Mouse (Mus musculus): Measurements from ENCODE around the gene Dnm1l. TPM values are rescaled to one million over a fixed set of nuclear protein-coding genes. Genes with fewer than 3 reads are reported as not detected.
"Not testable (repeated sequence)": the region's sequence is repeated elsewhere in the genome, so short reads cannot be mapped to it uniquely, and the experiment has no call there.

Dnm1l gene
- 61.6 and 64.6 TPM in 2 replicates for polyA plus RNA-seq (2014; fragmentation: Nextera tagmentation; extraction: Ambion mirVana)

DNA sequence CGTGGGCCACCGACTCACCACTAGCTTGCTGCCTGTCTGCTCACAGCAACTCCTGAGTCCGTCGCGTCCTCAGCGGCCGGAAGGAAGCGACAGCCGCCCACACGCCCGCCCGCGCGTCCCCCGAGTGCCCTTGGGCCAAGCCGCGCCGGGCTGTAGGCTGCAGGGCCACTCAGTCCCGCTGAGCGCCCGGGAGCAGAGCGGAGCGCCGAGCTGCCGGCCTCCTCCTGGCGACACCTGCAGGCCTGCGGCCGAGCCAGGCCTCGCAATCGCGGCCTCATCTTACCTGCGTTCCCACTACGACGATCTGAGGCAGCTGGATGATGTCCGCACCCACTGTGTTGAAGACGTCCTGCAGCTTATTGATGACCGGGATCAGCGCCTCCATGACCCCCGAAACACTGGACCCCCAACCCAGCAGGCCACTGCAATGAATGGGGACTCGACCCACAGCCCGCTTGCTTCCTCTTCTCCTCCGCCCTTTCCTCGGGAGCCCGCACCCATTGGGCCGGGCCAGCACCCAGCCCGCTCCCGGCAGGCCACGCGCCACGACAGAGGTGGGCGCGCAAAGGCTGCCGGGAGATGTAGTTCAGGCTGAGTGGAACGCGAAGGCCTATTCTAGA is at the start of gene Dnm1l:
Gene Dnm1l, minus strand, starts transcription at position 479 of the 620 bp plus-strand sequence.
- H3K4me2 ChIP-seq (ENCODE audit: low read length), result peak within 1 kb of the TSS; percentile 60
- no peaks in the 10 kb centered on the region for H3K9me3 ChIP-seq (ENCODE audit: control insufficient read depth, low read length)
- ATAC-seq (replicated peaks; ENCODE audit: low FRiP score, low TSS enrichment, low read depth), result peak; percentile 99
- peak within 1 kb of the TSS; percentile 87 for H3K27ac ChIP-seq (ENCODE audit: low read depth)
- no peaks in the 10 kb centered on the region for H3K36me3 ChIP-seq (ENCODE audit: control insufficient read depth, insufficient read depth, low read length)
- DNase-seq (ENCODE audit: low spot score), result peak; percentile 94
- H3K4me1 ChIP-seq (replicated peaks; ENCODE audit: control insufficient read depth, insufficient read depth, low read length), result peaks cover 6% of the 10 kb centered on the region
- peak within 1 kb of the TSS; percentile 87 for H3K4me3 ChIP-seq (ENCODE audit: low read depth, low read length)
- peak within 1 kb of the TSS; percentile 79 for H3K9ac ChIP-seq (ENCODE audit: low read length)
- no peaks in the 10 kb centered on the region for H3K27me3 ChIP-seq (replicated peaks; ENCODE audit: control insufficient read depth, insufficient read depth, low read length)
- WGBS, result under 1% methylated on average over 55 of the region's 55 CpGs

- not testable (repeated sequence) for H3K9me3 ChIP-seq (ENCODE audit: control insufficient read depth, low read length); H3K4me2 ChIP-seq (ENCODE audit: low read length); DNase-seq (ENCODE audit: low spot score); H3K27me3 ChIP-seq (replicated peaks; ENCODE audit: control insufficient read depth, insufficient read depth, low read length); H3K9ac ChIP-seq (ENCODE audit: low read length); H3K4me1 ChIP-seq (replicated peaks; ENCODE audit: control insufficient read depth, insufficient read depth, low read length); H3K4me3 ChIP-seq (ENCODE audit: low read depth, low read length); H3K27ac ChIP-seq (ENCODE audit: low read depth); H3K36me3 ChIP-seq (ENCODE audit: control insufficient read depth, insufficient read depth, low read length)
- peak; percentile 53; the same call in 1 of the 2 replicates for ATAC-seq (replicated peaks; ENCODE audit: low FRiP score, low TSS enrichment, low read depth)
- WGBS, result 63% methylated on average over 8 of the region's 9 CpGs
Measured at GRCm38 (mm10) chr16:16367217-16367616, 8.5 kb upstream of the Dnm1l start.

- H3K9me3 ChIP-seq (ENCODE audit: control insufficient read depth, low read length); H3K27me3 ChIP-seq (replicated peaks; ENCODE audit: control insufficient read depth, insufficient read depth, low read length); H3K4me1 ChIP-seq (replicated peaks; ENCODE audit: control insufficient read depth, insufficient read depth, low read length); H3K36me3 ChIP-seq (ENCODE audit: control insufficient read depth, insufficient read depth, low read length); H3K27ac ChIP-seq (ENCODE audit: low read depth); DNase-seq (ENCODE audit: low spot score): not testable (repeated sequence)
- Histone ChIP-seq H3K9ac (ENCODE audit: low read length) (peak overlapping the region; percentile 79; the same call in 1 of the 2 replicates), H3K4me3 (ENCODE audit: low read depth, low read length) (peak overlapping the region; percentile 87), H3K4me2 (ENCODE audit: low read length) (peak overlapping the region; percentile 60)
- 53% methylated on average over 9 of the region's 9 CpGs for WGBS
- peak; percentile 45; the same call in 1 of the 2 replicates for ATAC-seq (replicated peaks; ENCODE audit: low FRiP score, low TSS enrichment, low read depth)
Measured at GRCm38 (mm10) chr16:16359101-16359482, 333 bp upstream of the Dnm1l start.

DNA sequence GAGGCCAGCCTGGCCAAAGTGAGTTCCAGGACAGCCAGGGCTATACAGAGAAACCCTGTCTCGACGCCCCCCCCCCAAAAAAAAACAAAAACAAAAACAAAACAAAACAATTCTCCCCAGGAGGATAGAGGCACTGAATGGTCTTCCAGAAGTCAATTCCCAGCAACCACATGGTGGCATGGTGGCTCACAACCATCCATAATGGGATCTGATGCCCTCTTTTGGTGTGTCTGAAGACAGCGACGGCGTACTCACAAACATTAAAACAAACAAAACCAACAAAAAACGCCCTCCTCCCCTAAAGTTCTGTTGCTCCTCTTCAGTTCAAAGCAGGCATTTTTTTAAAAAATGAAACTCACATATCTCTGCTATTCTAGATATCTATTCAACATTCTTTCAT is 851 bp downstream of the Dnm1l start:
- Histone ChIP-seq H3K4me1 (replicated peaks; ENCODE audit: control insufficient read depth, insufficient read depth, low read length) (peaks cover 6% of the 10 kb centered on the region), H3K4me2 (ENCODE audit: low read length) (peak overlapping the region; percentile 60), H3K4me3 (ENCODE audit: low read depth, low read length) (peak overlapping the region; percentile 87), H3K36me3 (ENCODE audit: control insufficient read depth, insufficient read depth, low read length) (no peaks in the 10 kb centered on the region), H3K27ac (ENCODE audit: low read depth) (peak overlapping the region; percentile 87), H3K9me3 (ENCODE audit: control insufficient read depth, low read length) (peaks cover 4% of the 10 kb centered on the region; the same call in 1 of the 2 replicates), H3K9ac (ENCODE audit: low read length) (peak overlapping the region; percentile 79), H3K27me3 (replicated peaks; ENCODE audit: control insufficient read depth, insufficient read depth, low read length) (no peaks in the 10 kb centered on the region)
- WGBS, result 8% methylated on average over 6 of the region's 6 CpGs
- no peak for ATAC-seq (replicated peaks; ENCODE audit: low FRiP score, low TSS enrichment, low read depth)
- peak; percentile 58 for DNase-seq (ENCODE audit: low spot score)

- H3K4me2 ChIP-seq (ENCODE audit: low read length), result no peak overlapping the region
- no peak for ATAC-seq (replicated peaks; ENCODE audit: low FRiP score, low TSS enrichment, low read depth)
- no peak overlapping the region for H3K27ac ChIP-seq (ENCODE audit: low read depth)
- H3K4me3 ChIP-seq (ENCODE audit: low read depth, low read length), result no peak overlapping the region
- peaks cover 16% of the 10 kb centered on the region; the same call in 1 of the 2 replicates for H3K36me3 ChIP-seq (ENCODE audit: control insufficient read depth, insufficient read depth, low read length)
- H3K4me1 ChIP-seq (replicated peaks; ENCODE audit: control insufficient read depth, insufficient read depth, low read length), result no peaks in the 10 kb centered on the region
- 94% methylated on average over 5 of the region's 5 CpGs for WGBS
- H3K9me3 ChIP-seq (ENCODE audit: control insufficient read depth, low read length), result no peaks in the 10 kb centered on the region
- no peaks in the 10 kb centered on the region for H3K27me3 ChIP-seq (replicated peaks; ENCODE audit: control insufficient read depth, insufficient read depth, low read length)
- DNase-seq (ENCODE audit: low spot score), result no peak
- H3K9ac ChIP-seq (ENCODE audit: low read length), result no peak overlapping the region
Measured at GRCm38 (mm10) chr16:16346420-16346819, 12.3 kb downstream of the Dnm1l start.

- no peaks in the 10 kb centered on the region for H3K9me3 ChIP-seq (ENCODE audit: control insufficient read depth, low read length)
- H3K36me3 ChIP-seq (ENCODE audit: control insufficient read depth, insufficient read depth, low read length), result peaks cover 73% of the 10 kb centered on the region
- ATAC-seq (replicated peaks; ENCODE audit: low FRiP score, low TSS enrichment, low read depth) (no peak), DNase-seq (ENCODE audit: low spot score) (no peak)
- WGBS, result 82% methylated on average over 5 of the region's 5 CpGs
- no peak overlapping the region for H3K4me3 ChIP-seq (ENCODE audit: low read depth, low read length)
- H3K9ac ChIP-seq (ENCODE audit: low read length), result no peak overlapping the region
- H3K27ac ChIP-seq (ENCODE audit: low read depth), result no peak overlapping the region
- H3K27me3 ChIP-seq (replicated peaks; ENCODE audit: control insufficient read depth, insufficient read depth, low read length), result no peaks in the 10 kb centered on the region
- H3K4me2 ChIP-seq (ENCODE audit: low read length), result no peak overlapping the region
- no peaks in the 10 kb centered on the region for H3K4me1 ChIP-seq (replicated peaks; ENCODE audit: control insufficient read depth, insufficient read depth, low read length)
Measured at GRCm38 (mm10) chr16:16325775-16326336, 32.9 kb downstream of the Dnm1l start.

DNA sequence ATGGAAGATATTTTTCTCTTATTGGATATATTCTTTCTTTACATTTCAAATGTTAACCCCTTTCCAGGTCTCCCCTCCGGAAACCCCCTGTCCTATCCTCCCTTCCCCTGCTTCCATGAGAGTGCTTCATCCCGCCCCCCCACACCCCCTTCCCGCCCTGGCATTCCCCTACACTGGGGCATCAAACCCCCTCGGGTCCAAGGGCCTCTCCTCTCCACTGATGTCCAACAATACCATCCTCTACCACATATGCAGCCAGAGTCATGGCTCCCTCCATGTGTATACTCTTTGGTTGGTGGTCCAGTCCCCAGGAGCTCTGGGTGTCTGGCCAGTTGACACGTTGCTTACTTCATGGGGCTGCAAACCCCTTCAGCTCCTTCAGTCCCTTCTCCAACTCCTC is 47.4 kb downstream of the Dnm1l start:
- WGBS, result 80% methylated on average over 5 of the region's 5 CpGs
- no peaks in the 10 kb centered on the region for H3K4me1 ChIP-seq (replicated peaks; ENCODE audit: control insufficient read depth, insufficient read depth, low read length)
- H3K27ac ChIP-seq (ENCODE audit: low read depth), result no peak overlapping the region
- H3K27me3 ChIP-seq (replicated peaks; ENCODE audit: control insufficient read depth, insufficient read depth, low read length), result no peaks in the 10 kb centered on the region
- H3K36me3 ChIP-seq (ENCODE audit: control insufficient read depth, insufficient read depth, low read length), result peaks cover 80% of the 10 kb centered on the region
- DNase-seq (ENCODE audit: low spot score) (no peak), ATAC-seq (replicated peaks; ENCODE audit: low FRiP score, low TSS enrichment, low read depth) (0 out of 2 replicates have a peak, but pooled peaks have one; percentile 36)
- H3K9ac ChIP-seq (ENCODE audit: low read length), result no peak overlapping the region
- H3K4me3 ChIP-seq (ENCODE audit: low read depth, low read length), result no peak overlapping the region
- no peak overlapping the region for H3K4me2 ChIP-seq (ENCODE audit: low read length)
- no peaks in the 10 kb centered on the region for H3K9me3 ChIP-seq (ENCODE audit: control insufficient read depth, low read length)

DNA sequence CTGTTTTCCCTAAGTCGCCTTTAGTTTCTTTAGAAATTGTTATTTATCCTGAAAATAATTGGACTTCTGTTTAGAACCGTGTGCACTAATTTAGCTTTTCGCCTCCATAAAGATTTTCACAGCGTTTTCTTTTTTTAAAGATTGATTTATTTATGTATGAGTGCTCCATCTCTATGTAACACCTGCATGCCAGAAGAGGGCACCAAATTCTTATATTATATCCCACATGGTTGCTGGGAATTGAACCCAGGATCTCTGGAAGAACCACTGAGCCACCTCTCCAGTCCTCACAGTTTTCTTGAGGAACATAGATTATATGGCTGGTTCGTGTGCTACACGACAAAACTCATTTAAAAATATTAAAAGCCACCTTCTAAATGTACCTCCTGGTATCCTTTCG is 54.9 kb downstream of the Dnm1l start:
- peaks cover 36% of the 10 kb centered on the region for H3K36me3 ChIP-seq (ENCODE audit: control insufficient read depth, insufficient read depth, low read length)
- WGBS, result 18% methylated on average over 7 of the region's 7 CpGs
- peaks cover 8% of the 10 kb centered on the region for H3K4me1 ChIP-seq (replicated peaks; ENCODE audit: control insufficient read depth, insufficient read depth, low read length)
- DNase-seq (ENCODE audit: low spot score), result no peak
- H3K4me3 ChIP-seq (ENCODE audit: low read depth, low read length), result peak overlapping the region; percentile 96
- peak overlapping the region; percentile 90 for H3K9ac ChIP-seq (ENCODE audit: low read length)
- H3K9me3 ChIP-seq (ENCODE audit: control insufficient read depth, low read length), result no peaks in the 10 kb centered on the region
- no peak for ATAC-seq (replicated peaks; ENCODE audit: low FRiP score, low TSS enrichment, low read depth)
- peak overlapping the region; percentile 71 for H3K4me2 ChIP-seq (ENCODE audit: low read length)
- peak overlapping the region; percentile 96 for H3K27ac ChIP-seq (ENCODE audit: low read depth)
- no peaks in the 10 kb centered on the region for H3K27me3 ChIP-seq (replicated peaks; ENCODE audit: control insufficient read depth, insufficient read depth, low read length)
